Mouse (Mus musculus): ENCODE measurements at regions not wholly inside any gene's neighbourhood (a gene's known extent, or its start where the extent isn't known, plus 50 kb on each side); places are given as distances from the start of the nearest gene placed in this dataset.

- no peak for DNase-seq (ENCODE audit: low spot score)
Observed at GRCm38 (mm10) chr12:9924561-9924960, 354.6 kb downstream of the Osr1 start.

GRCm38 (mm10) chr12:9934158-9934557 is 364.2 kb downstream of the Osr1 start:
- DNase-seq (ENCODE audit: low spot score) = no peak

DNA sequence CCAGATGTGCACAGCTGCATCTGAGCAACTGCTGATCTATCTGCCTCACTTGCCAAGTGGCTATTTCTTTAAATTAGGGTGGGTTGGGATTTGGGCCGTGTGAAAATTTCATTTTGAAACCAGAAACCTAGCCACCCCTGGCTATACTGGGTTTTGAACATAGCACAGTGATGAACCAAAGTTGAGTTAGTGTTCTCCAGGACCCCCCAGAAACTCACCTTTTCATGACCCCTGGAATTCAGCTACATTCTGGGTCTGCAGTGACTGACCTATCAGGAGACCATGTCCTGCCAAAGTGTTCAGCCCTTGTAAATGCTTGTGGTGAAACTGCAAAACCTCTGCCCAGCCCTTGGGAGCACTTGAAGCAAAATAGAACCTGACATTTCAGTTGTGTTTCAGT is 371.4 kb downstream of the Osr1 start:
- no peak for DNase-seq (ENCODE audit: low spot score)

GRCm38 (mm10) chr12:9941823-9942222 is 371.9 kb downstream of the Osr1 start:
- no peak for DNase-seq (ENCODE audit: low spot score)

DNA sequence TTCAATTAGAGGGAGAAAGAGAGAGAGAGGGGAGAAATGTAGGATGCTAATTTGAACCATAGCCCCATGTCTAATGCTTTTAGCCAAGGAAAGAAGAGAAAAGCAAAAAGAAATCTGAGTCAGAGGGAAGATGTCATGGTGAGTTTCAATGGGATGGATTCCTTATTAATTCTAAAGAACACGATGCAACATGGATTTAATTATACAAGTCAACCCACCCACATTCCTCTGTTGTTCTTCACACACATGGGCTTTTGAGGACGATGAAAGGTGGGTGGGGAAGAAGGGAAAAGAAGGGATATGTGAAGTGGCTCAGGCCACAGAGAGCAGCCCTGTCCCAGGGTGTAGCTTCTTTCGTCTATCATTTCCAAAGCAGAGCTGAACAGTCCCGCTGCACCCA is 378.9 kb downstream of the Osr1 start:
- DNase-seq (ENCODE audit: low spot score) = no peak

DNA sequence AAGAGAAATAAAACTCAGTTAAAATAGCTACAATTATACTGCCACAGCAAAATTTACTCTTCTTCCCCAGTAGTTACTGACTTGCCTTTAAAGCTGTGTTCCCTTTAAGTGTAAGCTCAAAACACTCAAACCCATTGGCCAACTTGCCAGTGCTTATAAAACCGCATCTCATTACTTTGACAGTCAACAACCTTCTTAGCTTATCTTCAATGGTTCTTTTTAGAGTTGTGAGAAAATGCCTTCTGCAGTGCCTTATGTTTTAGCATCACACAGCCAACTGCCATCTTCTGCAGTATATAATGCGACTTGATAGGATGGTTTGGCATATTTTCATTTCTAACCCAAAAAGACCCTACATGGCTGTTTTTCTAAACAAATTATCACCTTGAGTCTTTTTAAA is 382.5 kb downstream of the Osr1 start:
- no peak for DNase-seq (ENCODE audit: low spot score)

- no peak for DNase-seq (ENCODE audit: low spot score)
Observed at GRCm38 (mm10) chr12:9954178-9954888, 384.4 kb downstream of the Osr1 start.

DNA sequence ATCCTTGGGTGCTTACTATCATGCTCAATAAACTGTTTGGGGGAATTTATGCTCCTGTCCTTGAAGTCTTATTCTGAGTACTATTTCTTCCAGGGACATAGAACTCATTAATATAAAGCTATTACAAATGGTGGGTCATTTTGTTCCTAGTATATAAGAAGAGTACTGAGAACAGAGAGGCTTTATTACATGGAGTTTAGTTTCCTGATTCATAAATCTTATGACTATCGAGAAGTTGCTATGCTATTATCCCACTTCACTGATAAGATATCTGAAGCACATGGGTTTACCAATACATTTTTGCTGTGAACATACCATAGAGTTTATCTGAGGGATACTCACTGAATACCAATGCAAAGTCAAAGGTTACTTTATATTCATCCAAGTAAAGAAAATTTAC is 399.5 kb downstream of the Osr1 start:
- no peak for DNase-seq (ENCODE audit: low spot score)

DNA sequence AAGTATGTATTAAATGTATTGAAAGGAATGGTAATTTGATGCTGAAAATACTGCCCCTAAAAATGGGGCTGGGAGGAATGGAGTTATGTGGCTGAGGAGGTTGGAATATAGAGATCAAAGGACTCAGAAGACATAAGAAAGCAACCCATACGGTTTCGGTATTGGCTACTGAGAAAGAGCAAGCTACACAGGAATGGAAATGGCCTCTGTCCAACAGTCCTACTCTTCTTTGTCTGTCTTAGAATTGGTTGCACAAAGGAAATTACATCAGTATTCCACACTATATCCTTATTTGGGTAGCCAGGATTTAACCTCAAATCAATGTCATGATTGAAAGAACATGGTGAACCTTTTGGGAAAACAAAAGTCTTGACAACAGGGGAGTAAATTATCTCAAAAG is 399.0 kb upstream of the Nt5c1b start:
- no peak for DNase-seq (ENCODE audit: low spot score)

DNA sequence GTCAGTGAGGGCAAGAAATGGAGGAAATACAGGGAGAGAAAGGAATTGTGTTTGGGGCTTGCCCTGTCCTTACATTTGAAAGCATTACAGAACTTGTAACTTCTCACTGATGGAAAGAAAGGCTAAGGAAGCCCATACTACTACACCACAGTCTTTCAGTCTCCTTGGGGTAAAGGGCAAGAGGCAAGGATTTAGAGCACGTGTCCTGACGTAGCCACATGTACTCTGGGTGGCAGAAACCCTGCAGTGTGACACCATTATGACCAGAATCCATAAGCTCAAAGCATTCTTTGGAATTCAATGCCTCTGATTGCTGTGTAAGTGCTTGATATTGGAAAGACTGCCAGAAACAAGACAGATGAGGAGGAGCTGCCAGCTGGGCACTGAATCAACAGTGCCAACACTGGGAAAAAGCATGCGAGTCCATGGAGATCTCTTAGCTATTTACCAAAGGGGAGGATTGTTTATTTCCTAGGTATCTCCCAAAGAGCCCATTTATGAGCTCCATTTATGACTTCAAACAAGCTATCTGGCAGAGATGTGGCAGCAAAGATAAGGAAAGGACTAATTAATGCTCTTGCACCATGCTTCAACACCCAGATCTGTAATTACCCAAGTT is 391.2 kb upstream of the Nt5c1b start:
- DNase-seq (ENCODE audit: low spot score) = peak; percentile 69

DNA sequence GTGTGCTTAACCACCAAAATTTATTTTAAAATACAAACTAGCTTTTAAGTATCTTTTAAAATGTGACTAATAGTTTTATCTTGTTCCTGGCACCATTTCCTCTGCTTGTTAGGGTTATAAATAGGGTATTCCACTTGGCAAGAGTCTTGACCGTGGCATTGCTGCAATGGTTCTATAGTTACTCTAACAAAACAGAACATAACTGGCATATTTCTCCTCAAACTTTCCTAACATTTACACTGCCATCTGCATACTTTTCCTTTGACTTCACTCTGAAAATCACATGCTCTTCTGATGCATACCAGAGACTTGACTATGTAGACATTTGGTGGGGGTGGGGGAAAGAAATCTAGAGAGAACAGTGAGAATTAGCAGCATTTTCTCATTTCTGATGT is 390.7 kb upstream of the Nt5c1b start:
- peak; percentile 60 for DNase-seq (ENCODE audit: low spot score)

- no peak for DNase-seq (ENCODE audit: low spot score)
Observed at GRCm38 (mm10) chr12:9991305-9991704, 378.5 kb upstream of the Nt5c1b start.

GRCm38 (mm10) chr12:9995670-9996069 is 374.1 kb upstream of the Nt5c1b start:
- peak; percentile 13 for DNase-seq (ENCODE audit: low spot score)

- no peak for DNase-seq (ENCODE audit: low spot score)
Observed at GRCm38 (mm10) chr12:9996455-9997189, 373.2 kb upstream of the Nt5c1b start.

DNA sequence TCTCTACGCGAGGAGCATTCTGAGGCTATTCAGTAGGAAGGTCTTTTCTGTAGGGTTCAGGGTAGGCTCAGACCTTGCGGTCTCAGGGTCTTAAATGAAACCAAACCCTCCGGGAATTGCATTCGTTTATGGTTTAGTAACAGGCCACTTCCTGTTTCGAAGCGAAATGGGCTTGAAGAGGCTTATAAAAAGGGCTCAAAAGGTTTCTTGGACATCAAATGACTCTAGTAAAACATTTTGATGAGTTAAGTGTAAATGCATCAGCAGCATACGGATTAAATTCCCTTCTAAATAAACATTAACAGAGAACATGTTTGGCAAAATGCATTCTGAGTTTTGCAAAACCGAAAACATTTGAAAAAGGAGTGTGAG is 372.6 kb upstream of the Nt5c1b start:
- DNase-seq (ENCODE audit: low spot score) = no peak

- DNase-seq (ENCODE audit: low spot score) = no peak
Observed at GRCm38 (mm10) chr12:9997571-9997970, 372.2 kb upstream of the Nt5c1b start.

DNA sequence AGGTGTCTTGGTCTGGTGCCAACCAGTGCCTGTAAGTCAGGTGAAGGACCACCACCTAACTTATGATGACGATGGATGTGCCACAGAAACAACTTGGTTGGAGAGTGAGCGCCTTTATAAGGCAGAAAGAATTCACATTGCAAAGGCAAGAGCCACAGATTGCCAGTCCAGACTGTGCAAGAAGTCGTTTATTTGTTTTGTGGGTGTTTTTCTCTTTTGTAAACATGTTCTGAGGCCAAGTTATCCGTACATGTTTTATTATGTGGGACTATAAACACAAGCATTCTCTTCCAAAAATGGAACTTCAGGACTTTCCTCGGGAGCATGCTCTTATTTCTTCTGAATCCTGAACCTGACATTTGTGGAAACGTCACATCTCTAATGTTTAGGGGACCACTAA is 369.8 kb upstream of the Nt5c1b start:
- DNase-seq (ENCODE audit: low spot score) = no peak

GRCm38 (mm10) chr12:10008473-10008872 is 361.3 kb upstream of the Nt5c1b start:
- DNase-seq (ENCODE audit: low spot score) = no peak

- no peak for DNase-seq (ENCODE audit: low spot score)
Observed at GRCm38 (mm10) chr12:10016710-10017581, 352.8 kb upstream of the Nt5c1b start.

GRCm38 (mm10) chr12:10035479-10035878 is 334.3 kb upstream of the Nt5c1b start:
- DNase-seq (ENCODE audit: low spot score) = no peak

- no peak for DNase-seq (ENCODE audit: low spot score)
Observed at GRCm38 (mm10) chr12:10062006-10062514, 307.7 kb upstream of the Nt5c1b start.

GRCm38 (mm10) chr12:10078341-10078740 is 291.4 kb upstream of the Nt5c1b start:
- DNase-seq (ENCODE audit: low spot score) = peak; percentile 31
